Mouse (Mus musculus) ES-E14 (cell line): Measurements from ENCODE around the gene Ankrd6.

Experiments used
- HCFC1 ChIP-seq: IDR thresholded peaks from 2 replicates; pipeline ENCODE4 v1.6.1; 2012; ENCODE audit warnings: low read length, inconsistent platforms, borderline replicate concordance; ENCODE audit not compliant: insufficient read depth
- MAFK ChIP-seq: IDR thresholded peaks from 2 replicates; pipeline ENCODE4 v1.6.1; 2014; ENCODE audit warnings: mild to moderate bottlenecking, low read depth, low read length, inconsistent platforms; ENCODE audit not compliant: insufficient read depth
- ZNF384 ChIP-seq: IDR thresholded peaks from 2 replicates; pipeline ENCODE4 v1.6.1; 2012; ENCODE audit warnings: low read depth, low read length, inconsistent platforms

DNA sequence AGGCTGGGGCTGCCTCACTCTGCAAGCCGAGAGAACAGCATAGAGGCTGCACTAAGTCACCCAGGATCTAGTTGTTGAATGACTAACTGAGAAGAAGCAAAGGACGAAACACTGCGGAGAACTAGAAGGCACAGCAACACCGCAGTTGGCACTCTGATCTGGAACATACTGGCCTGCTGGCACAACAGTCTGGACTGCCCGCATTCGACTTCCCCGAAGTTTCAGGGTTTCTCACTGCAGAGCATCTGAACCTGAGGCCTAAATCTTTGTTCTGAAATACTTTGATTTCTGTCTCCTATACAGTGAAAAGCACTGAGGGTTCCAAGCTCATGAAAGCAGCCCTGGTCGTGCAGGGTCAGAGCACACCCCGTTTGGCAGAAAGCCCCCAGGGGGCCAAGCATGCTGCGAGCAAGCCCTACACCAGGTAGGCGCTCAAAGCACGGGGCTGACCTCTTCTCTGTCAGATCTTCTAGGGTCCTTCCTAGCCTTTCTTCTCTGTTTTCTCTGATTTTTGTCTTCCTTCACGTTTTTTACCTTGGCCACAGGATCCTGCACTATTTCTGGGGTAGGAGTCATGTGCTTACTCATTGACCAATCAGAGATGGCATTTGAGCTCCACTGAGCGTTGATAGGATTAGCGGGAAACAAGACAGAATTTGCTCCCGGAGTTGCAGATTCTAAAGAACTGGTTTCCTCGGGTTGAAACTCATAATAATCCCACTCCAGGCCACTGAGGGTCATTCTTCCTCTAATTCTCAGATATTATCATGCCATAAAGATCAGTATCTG lies 117.0 kb downstream of the Ankrd6 start:
- TF ChIP-seq HCFC1, result no peak
- TF ChIP-seq ZNF384, result no peak
- no peak for TF ChIP-seq MAFK
